Mouse (Mus musculus): ENCODE results near the gene Fga. TPM values are rescaled to one million over a fixed set of nuclear protein-coding genes. Genes with fewer than 3 reads are reported as not detected.

The Fga gene
- polyA plus RNA-seq, 1 experiment from 2014 or later = 0.37 TPM

DNA sequence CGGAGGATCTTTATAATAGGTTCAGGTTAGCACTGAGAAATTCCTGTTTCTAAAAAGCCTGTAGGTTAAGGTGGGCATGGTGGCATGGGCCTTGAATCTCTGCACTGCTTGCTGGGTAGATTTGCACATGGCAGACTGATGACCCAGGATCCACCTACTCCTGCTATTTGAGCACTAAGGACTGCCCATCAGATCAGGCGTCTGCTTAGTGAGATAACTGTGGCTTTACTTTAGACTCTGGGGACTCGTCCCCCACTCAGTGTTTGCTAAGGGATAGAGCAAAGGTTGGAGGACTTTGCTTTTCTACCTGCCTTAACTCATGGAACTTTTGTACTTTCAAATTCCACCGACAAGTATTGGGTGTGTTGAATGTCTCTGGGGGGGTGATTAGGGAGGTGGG lies 13.8 kb downstream of the Fga start:
- no peak for ATAC-seq (ENCODE audit: low read depth)
- Histone ChIP-seq H3K4me2 (ENCODE audit: low read depth, low read length) (no peak overlapping the region), H3K27ac (ENCODE audit: low read depth, low read length) (no peak overlapping the region), H3K9me3 (ENCODE audit: control insufficient read depth, low read length) (no peaks in the 10 kb centered on the region), H3K4me3 (ENCODE audit: low read depth, low read length) (no peak overlapping the region), H3K36me3 (ENCODE audit: control insufficient read depth, insufficient read depth, low read length) (no peaks in the 10 kb centered on the region), H3K4me1 (ENCODE audit: control insufficient read depth, insufficient read depth, low read length) (no peaks in the 10 kb centered on the region), H3K9ac (replicated peaks; ENCODE audit: low read depth, low read length) (no peak overlapping the region), H3K27me3 (ENCODE audit: control insufficient read depth, insufficient read depth, low read length) (no peaks in the 10 kb centered on the region)
- WGBS = 81% methylated on average over 4 of the region's 4 CpGs

DNA sequence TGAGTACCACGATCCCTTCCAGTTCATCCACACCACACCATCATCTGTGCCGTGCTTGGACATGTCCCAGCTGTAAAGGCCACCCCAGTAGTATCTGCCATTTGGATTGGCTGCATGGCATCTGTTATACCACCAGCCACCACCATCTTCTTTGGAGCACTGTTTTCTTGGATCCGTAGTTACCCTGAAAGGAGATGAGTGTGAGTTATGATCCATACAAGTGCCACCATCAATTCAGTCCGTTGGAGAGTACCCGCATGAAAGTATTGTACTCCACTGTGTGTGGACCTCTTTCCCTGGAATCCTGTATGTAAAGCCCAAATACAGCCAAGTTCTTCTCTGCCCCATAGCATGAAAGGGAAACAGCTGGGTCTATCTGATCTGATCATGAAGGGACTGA lies 16.6 kb downstream of the Fga start:
- Histone ChIP-seq H3K9ac (replicated peaks; ENCODE audit: low read depth, low read length) (no peak overlapping the region), H3K4me1 (ENCODE audit: control insufficient read depth, insufficient read depth, low read length) (no peaks in the 10 kb centered on the region), H3K9me3 (ENCODE audit: control insufficient read depth, low read length) (no peaks in the 10 kb centered on the region), H3K4me2 (ENCODE audit: low read depth, low read length) (no peak overlapping the region), H3K27me3 (ENCODE audit: control insufficient read depth, insufficient read depth, low read length) (no peaks in the 10 kb centered on the region), H3K36me3 (ENCODE audit: control insufficient read depth, insufficient read depth, low read length) (no peaks in the 10 kb centered on the region), H3K27ac (ENCODE audit: low read depth, low read length) (no peak overlapping the region), H3K4me3 (ENCODE audit: low read depth, low read length) (no peak overlapping the region)
- ATAC-seq (ENCODE audit: low read depth) = no peak
- 89% methylated on average over 5 of the region's 5 CpGs for WGBS

DNA sequence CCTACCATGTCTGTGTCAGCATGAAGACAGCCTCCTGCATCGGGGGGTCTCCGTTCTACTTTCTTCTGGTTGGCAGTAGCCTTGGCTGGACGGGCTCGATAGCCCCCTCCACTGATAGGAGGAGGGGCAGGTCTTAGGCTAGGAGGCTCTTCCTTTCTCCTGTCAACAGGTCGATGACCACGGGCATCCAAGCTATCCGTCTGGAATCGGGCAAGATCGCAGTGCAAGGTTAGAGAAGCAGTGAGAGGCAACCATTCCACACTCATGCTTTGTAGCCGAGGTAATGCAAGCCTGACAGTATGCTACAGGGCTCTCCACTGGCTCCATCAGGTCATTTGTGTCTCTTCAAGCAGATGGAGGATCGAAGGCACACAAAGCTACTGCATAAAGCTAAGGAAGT lies 20.8 kb downstream of the Fga start:
- no peak overlapping the region for H3K4me2 ChIP-seq (ENCODE audit: low read depth, low read length)
- no peak overlapping the region for H3K4me3 ChIP-seq (ENCODE audit: low read depth, low read length)
- H3K9me3 ChIP-seq (ENCODE audit: control insufficient read depth, low read length) = no peaks in the 10 kb centered on the region
- no peaks in the 10 kb centered on the region for H3K4me1 ChIP-seq (ENCODE audit: control insufficient read depth, insufficient read depth, low read length)
- WGBS = 87% methylated on average over 11 of the region's 11 CpGs
- no peaks in the 10 kb centered on the region for H3K36me3 ChIP-seq (ENCODE audit: control insufficient read depth, insufficient read depth, low read length)
- ATAC-seq (ENCODE audit: low read depth) = no peak
- H3K9ac ChIP-seq (replicated peaks; ENCODE audit: low read depth, low read length) = no peak overlapping the region
- H3K27ac ChIP-seq (ENCODE audit: low read depth, low read length) = no peak overlapping the region
- no peaks in the 10 kb centered on the region for H3K27me3 ChIP-seq (ENCODE audit: control insufficient read depth, insufficient read depth, low read length)

DNA sequence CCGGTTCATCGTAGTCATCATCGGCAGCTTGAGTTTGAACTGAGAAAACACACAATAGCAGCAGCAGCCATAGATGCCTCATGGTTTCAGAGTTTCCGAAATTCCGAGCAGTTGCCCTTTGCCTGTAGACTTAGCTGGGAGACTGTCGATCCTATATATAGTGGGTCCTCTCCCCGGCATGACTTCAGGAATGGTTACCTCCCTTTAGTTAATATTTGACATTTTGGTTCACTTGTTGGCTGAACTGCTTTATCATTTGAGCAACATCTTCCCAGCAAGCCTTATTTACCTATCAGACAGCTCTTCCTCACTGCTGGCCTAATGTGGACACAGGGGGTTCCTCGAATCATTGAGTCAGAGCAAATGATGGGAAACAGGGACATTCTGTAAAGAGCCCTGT lies 23.8 kb downstream of the Fga start, which contains the start of gene Fgb:
Gene Fgb, minus strand, starts transcription at position 184 of the 400 bp plus-strand sequence.
- Histone ChIP-seq H3K9ac (replicated peaks; ENCODE audit: low read depth, low read length) (no peak within 1 kb of the TSS), H3K4me2 (ENCODE audit: low read depth, low read length) (no peak within 1 kb of the TSS), H3K4me3 (ENCODE audit: low read depth, low read length) (no peak within 1 kb of the TSS), H3K36me3 (ENCODE audit: control insufficient read depth, insufficient read depth, low read length) (no peaks in the 10 kb centered on the region), H3K4me1 (ENCODE audit: control insufficient read depth, insufficient read depth, low read length) (no peaks in the 10 kb centered on the region), H3K27me3 (ENCODE audit: control insufficient read depth, insufficient read depth, low read length) (no peaks in the 10 kb centered on the region), H3K9me3 (ENCODE audit: control insufficient read depth, low read length) (no peaks in the 10 kb centered on the region), H3K27ac (ENCODE audit: low read depth, low read length) (no peak within 1 kb of the TSS)
- no peak for ATAC-seq (ENCODE audit: low read depth)
- WGBS = 82% methylated on average over 8 of the region's 8 CpGs

DNA sequence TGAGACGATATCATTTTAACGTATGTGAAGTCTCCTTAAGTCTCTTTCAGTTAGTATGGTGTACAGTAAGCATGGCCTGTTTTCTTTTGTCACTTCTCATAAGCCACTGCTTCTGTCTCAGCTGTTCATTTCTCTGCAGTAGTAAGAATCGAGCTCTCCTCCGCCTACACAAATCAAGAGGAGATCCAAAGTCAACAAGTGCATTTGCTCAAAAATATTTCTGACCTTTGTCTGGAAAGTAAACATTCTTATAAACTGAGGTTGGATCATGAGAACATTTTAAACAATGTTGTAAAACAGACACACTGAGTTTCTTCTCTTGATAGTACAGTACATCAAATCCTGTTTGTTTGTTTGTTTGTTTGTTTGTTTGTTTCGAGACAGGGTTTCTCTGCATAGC lies 24.8 kb downstream of the Fga start:
- H3K9me3 ChIP-seq (ENCODE audit: control insufficient read depth, low read length) = no peaks in the 10 kb centered on the region
- H3K36me3 ChIP-seq (ENCODE audit: control insufficient read depth, insufficient read depth, low read length) = no peaks in the 10 kb centered on the region
- no peak for ATAC-seq (ENCODE audit: low read depth)
- H3K4me2 ChIP-seq (ENCODE audit: low read depth, low read length) = no peak overlapping the region
- H3K27me3 ChIP-seq (ENCODE audit: control insufficient read depth, insufficient read depth, low read length) = no peaks in the 10 kb centered on the region
- H3K9ac ChIP-seq (replicated peaks; ENCODE audit: low read depth, low read length) = no peak overlapping the region
- H3K4me3 ChIP-seq (ENCODE audit: low read depth, low read length) = no peak overlapping the region
- no peaks in the 10 kb centered on the region for H3K4me1 ChIP-seq (ENCODE audit: control insufficient read depth, insufficient read depth, low read length)
- 86% methylated on average over 5 of the region's 5 CpGs for WGBS
- no peak overlapping the region for H3K27ac ChIP-seq (ENCODE audit: low read depth, low read length)

DNA sequence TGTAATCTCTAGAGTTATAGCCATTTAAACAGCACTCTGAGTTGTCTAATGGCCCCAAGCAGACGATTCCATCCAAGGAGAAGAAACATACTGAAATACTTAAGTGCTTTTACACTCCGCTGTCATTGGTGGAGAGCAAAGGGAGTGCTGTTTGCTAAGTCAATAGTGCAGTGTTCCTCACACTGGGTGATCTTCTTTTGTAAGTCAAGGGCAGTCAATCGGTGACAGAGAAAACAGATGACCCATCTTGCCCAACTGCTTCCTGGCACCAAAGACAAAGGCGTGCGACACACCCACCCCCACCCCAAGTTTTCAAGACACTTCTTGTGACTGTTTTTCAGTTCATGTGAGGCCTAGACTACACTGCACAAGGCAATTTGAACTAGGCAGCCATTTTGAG lies 26.2 kb downstream of the Fga start:
- Histone ChIP-seq H3K4me1 (ENCODE audit: control insufficient read depth, insufficient read depth, low read length) (peaks cover 9% of the 10 kb centered on the region), H3K27ac (ENCODE audit: low read depth, low read length) (no peak overlapping the region), H3K27me3 (ENCODE audit: control insufficient read depth, insufficient read depth, low read length) (no peaks in the 10 kb centered on the region), H3K4me2 (ENCODE audit: low read depth, low read length) (no peak overlapping the region), H3K9ac (replicated peaks; ENCODE audit: low read depth, low read length) (no peak overlapping the region), H3K36me3 (ENCODE audit: control insufficient read depth, insufficient read depth, low read length) (no peaks in the 10 kb centered on the region), H3K9me3 (ENCODE audit: control insufficient read depth, low read length) (no peaks in the 10 kb centered on the region), H3K4me3 (ENCODE audit: low read depth, low read length) (no peak overlapping the region)
- no peak for ATAC-seq (ENCODE audit: low read depth)
- WGBS = 72% methylated on average over 5 of the region's 5 CpGs

DNA sequence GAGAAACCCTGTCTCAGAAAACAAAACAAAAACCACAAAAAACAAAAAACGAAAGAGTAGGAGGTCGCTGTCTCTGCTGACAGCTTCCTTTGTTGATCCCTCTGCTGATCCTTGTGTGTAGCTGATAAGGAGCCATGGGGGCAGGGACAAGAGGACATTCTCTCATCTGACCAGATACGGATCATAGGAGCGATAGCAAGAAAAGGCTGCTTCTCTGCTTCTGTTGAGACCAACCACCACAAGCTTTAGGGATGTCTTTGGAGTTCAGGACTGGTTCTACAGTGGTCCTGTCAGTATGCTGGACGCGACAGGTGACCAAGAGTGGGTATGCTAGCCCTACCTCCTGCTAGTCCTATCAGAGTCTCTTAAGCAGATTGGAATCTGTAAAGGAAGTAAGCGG lies 27.2 kb downstream of the Fga start:
- 90% methylated on average over 7 of the region's 7 CpGs for WGBS
- Histone ChIP-seq H3K4me2 (ENCODE audit: low read depth, low read length) (no peak overlapping the region), H3K9ac (replicated peaks; ENCODE audit: low read depth, low read length) (no peak overlapping the region), H3K36me3 (ENCODE audit: control insufficient read depth, insufficient read depth, low read length) (no peaks in the 10 kb centered on the region), H3K27ac (ENCODE audit: low read depth, low read length) (no peak overlapping the region), H3K27me3 (ENCODE audit: control insufficient read depth, insufficient read depth, low read length) (no peaks in the 10 kb centered on the region), H3K4me3 (ENCODE audit: low read depth, low read length) (no peak overlapping the region), H3K4me1 (ENCODE audit: control insufficient read depth, insufficient read depth, low read length) (peaks cover 9% of the 10 kb centered on the region), H3K9me3 (ENCODE audit: control insufficient read depth, low read length) (no peaks in the 10 kb centered on the region)
- no peak for ATAC-seq (ENCODE audit: low read depth)

DNA sequence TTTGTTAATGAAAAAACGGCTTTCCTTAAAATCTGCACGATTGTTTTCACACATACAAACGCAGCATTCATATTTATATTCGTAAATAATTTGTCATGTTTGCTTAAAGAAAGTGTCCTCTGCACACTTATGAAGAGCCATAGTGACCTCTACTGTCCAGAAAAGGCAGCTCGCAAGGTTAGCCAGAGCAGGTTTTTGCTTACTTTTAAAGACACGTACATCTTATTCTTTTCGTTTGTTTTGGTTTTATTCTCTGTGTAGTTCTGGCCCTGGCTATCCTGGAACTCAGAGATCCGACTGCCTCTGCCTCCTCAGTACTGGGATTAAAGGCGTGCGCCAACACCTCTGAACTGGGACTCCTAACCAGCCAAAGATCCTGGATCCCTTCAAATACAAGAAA lies 27.9 kb downstream of the Fga start:
- Histone ChIP-seq H3K4me3 (ENCODE audit: low read depth, low read length) (no peak overlapping the region), H3K9me3 (ENCODE audit: control insufficient read depth, low read length) (no peaks in the 10 kb centered on the region), H3K27ac (ENCODE audit: low read depth, low read length) (no peak overlapping the region), H3K36me3 (ENCODE audit: control insufficient read depth, insufficient read depth, low read length) (0 out of 2 replicates have a peak, but pooled peaks cover 4% of the 10 kb centered on the region), H3K4me1 (ENCODE audit: control insufficient read depth, insufficient read depth, low read length) (peaks cover 9% of the 10 kb centered on the region), H3K27me3 (ENCODE audit: control insufficient read depth, insufficient read depth, low read length) (no peaks in the 10 kb centered on the region), H3K9ac (replicated peaks; ENCODE audit: low read depth, low read length) (no peak overlapping the region), H3K4me2 (ENCODE audit: low read depth, low read length) (no peak overlapping the region)
- ATAC-seq (ENCODE audit: low read depth) = no peak
- WGBS = 41% methylated on average over 10 of the region's 10 CpGs

DNA sequence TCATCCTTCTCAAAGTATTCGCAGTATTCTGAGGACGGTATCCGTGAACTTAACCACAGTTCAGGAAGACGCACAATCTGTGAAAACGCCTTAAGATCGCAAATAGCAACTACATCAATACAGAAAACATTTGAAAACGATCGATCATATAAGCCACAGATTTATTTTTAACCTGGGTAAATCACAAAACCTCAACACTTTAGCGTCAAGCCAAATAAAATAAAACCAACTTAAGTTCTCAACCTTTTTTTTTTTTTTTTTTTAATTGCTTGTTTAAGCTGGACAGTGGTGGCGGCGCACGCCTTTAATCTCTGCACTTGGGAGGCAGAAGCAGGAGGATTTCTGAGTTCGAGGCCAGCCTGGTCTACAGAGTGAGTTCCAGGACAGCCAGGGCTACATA lies 28.9 kb downstream of the Fga start:
- H3K4me1 ChIP-seq (ENCODE audit: control insufficient read depth, insufficient read depth, low read length) = peaks cover 9% of the 10 kb centered on the region
- H3K27me3 ChIP-seq (ENCODE audit: control insufficient read depth, insufficient read depth, low read length) = no peaks in the 10 kb centered on the region
- peaks cover 13% of the 10 kb centered on the region for H3K36me3 ChIP-seq (ENCODE audit: control insufficient read depth, insufficient read depth, low read length)
- H3K4me3 ChIP-seq (ENCODE audit: low read depth, low read length) = peak overlapping the region; percentile 57
- no peak overlapping the region for H3K9ac ChIP-seq (replicated peaks; ENCODE audit: low read depth, low read length)
- 0 out of 2 replicates have a peak overlapping the region, but pooled peaks have one; percentile 32 for H3K4me2 ChIP-seq (ENCODE audit: low read depth, low read length)
- no peaks in the 10 kb centered on the region for H3K9me3 ChIP-seq (ENCODE audit: control insufficient read depth, low read length)
- ATAC-seq (ENCODE audit: low read depth) = no peak
- 39% methylated on average over 13 of the region's 13 CpGs for WGBS
- no peak overlapping the region for H3K27ac ChIP-seq (ENCODE audit: low read depth, low read length)

Measured in neural tube, embryonic 14.5 days (tissue).